Mouse (Mus musculus) CH12.LX (cell line): ENCODE results near the gene Gpx3. TPM values are rescaled to one million over a fixed set of nuclear protein-coding genes. Genes with fewer than 3 reads are reported as not detected.

ENCODE experiments used
- DNase-seq: peaks from one replicate; pipeline ENCODE4 v3.0.0-alpha.2; 2013; ENCODE audit errors: extremely low read depth
- H3K27ac ChIP-seq: 2 replicates; pipeline ENCODE4 v1.5.1; 2012; ENCODE audit warnings: low read depth, mild to moderate bottlenecking, control low read depth, moderate library complexity; ENCODE audit not compliant: insufficient read depth
- H3K27me3 ChIP-seq: replicated peaks from 2 replicates; pipeline ENCODE3; 2012; ENCODE audit warnings: inconsistent platforms
- H3K36me3 ChIP-seq, 2 experiments: replicated peaks in 1 of 2; 2 replicates each; pipeline versions ENCODE3 to v1.6.1; 2012; ENCODE audit warnings: inconsistent platforms in 1 of 2, low read length in 1 of 2, mild to moderate bottlenecking in 1 of 2, mixed read lengths in 1 of 2, moderate library complexity in 1 of 2; ENCODE audit not compliant: control insufficient read depth in 1 of 2, insufficient read depth in 1 of 2
- H3K4me1 ChIP-seq, 2 experiments: 2 replicates each; pipeline ENCODE4 v1.6.1; 2012; ENCODE audit warnings: inconsistent platforms in 1 of 2, moderate library complexity in 1 of 2; ENCODE audit not compliant: insufficient read depth in 2 of 2, control insufficient read depth in 1 of 2
- H3K4me2 ChIP-seq: 2 replicates; pipeline ENCODE4 v1.6.1; 2012; ENCODE audit warnings: low read depth, mild to moderate bottlenecking, control low read depth; ENCODE audit not compliant: poor library complexity, insufficient read depth, severe bottlenecking
- H3K4me3 ChIP-seq, 3 experiments: fragments of 150-350 bp in 1 of 3; sonication (generic) in 1 of 3; replicated peaks in 1 of 3; 2 replicates each; pipeline versions ENCODE3 to v1.5.1; 2011 to 2012; ENCODE audit warnings: low read depth in 2 of 3, low read length in 2 of 3, mild to moderate bottlenecking in 2 of 3, moderate library complexity in 2 of 3, control low read depth in 1 of 3, improper control_type of control experiment in 1 of 3, inconsistent platforms in 1 of 3, mixed read lengths in 1 of 3; ENCODE audit not compliant: poor library complexity in 1 of 3
- H3K79me2 ChIP-seq: replicated peaks from 2 replicates; pipeline ENCODE4 v1.6.1; 2012; ENCODE audit warnings: mild to moderate bottlenecking, moderate library complexity; ENCODE audit not compliant: control insufficient read depth, poor library complexity, insufficient read depth, severe bottlenecking; ENCODE audit errors: extremely low read depth
- H3K9ac ChIP-seq: 2 replicates; pipeline ENCODE4 v1.6.1; 2012; ENCODE audit warnings: low read depth, mild to moderate bottlenecking, control low read depth, moderate library complexity; ENCODE audit not compliant: insufficient read depth
- H3K9me3 ChIP-seq: replicated peaks from 2 replicates; pipeline ENCODE3; 2012; ENCODE audit warnings: low read length, inconsistent platforms, mixed read lengths
- BHLHE40 ChIP-seq: IDR thresholded peaks from 2 replicates; pipeline ENCODE4 v1.6.1; 2011; ENCODE audit warnings: mild to moderate bottlenecking, low read depth, low read length, improper control_type of control experiment
- E2F4 ChIP-seq: IDR thresholded peaks from 2 replicates; pipeline ENCODE4 v1.6.1; 2011; ENCODE audit warnings: low read depth, low read length, improper control_type of control experiment; ENCODE audit not compliant: insufficient replicate concordance
- IRF4 ChIP-seq: IDR thresholded peaks from 2 replicates; pipeline ENCODE4 v1.6.1; 2014; ENCODE audit warnings: low read depth, mild to moderate bottlenecking, inconsistent platforms, low read length, improper control_type of control experiment
- JUN ChIP-seq: IDR thresholded peaks from 2 replicates; pipeline ENCODE4 v1.6.1; 2011; ENCODE audit warnings: low read depth, mild to moderate bottlenecking, low read length, improper control_type of control experiment, moderate library complexity; ENCODE audit not compliant: insufficient read depth
- MAFK ChIP-seq: IDR thresholded peaks from 2 replicates; pipeline ENCODE4 v1.6.1; 2011; ENCODE audit warnings: low read length, improper control_type of control experiment; ENCODE audit not compliant: insufficient replicate concordance
- MXI1 ChIP-seq: IDR thresholded peaks from 2 replicates; pipeline ENCODE4 v1.6.1; 2011; ENCODE audit warnings: mild to moderate bottlenecking, low read depth, low read length, improper control_type of control experiment
- MYC ChIP-seq: IDR thresholded peaks from 2 replicates; pipeline ENCODE4 v1.6.1; 2011; ENCODE audit warnings: low read depth, mild to moderate bottlenecking, improper control_type of control experiment, low read length
- NELFE ChIP-seq: IDR thresholded peaks from 2 replicates; pipeline ENCODE4 v1.6.1; 2011; ENCODE audit warnings: low read depth, low read length, improper control_type of control experiment
- NRF1 ChIP-seq: IDR thresholded peaks from 2 replicates; pipeline ENCODE4 v1.6.1; 2014; ENCODE audit warnings: low read depth, mild to moderate bottlenecking, inconsistent platforms, low read length, improper control_type of control experiment, moderate library complexity
- PAX5 ChIP-seq: IDR thresholded peaks from 2 replicates; pipeline ENCODE4 v1.6.1; 2012; ENCODE audit warnings: low read length, inconsistent platforms, mixed read lengths
- POLR2A ChIP-seq: IDR thresholded peaks from 2 replicates; pipeline ENCODE4 v1.6.1; 2011; ENCODE audit warnings: low read depth, mild to moderate bottlenecking, improper control_type of control experiment, low read length
- POLR2AphosphoS2 ChIP-seq: IDR thresholded peaks from 2 replicates; pipeline ENCODE4 v1.6.1; 2011; ENCODE audit warnings: low read depth, low read length, improper control_type of control experiment
- RAD21 ChIP-seq: IDR thresholded peaks from 2 replicates; pipeline ENCODE4 v1.6.1; 2011; ENCODE audit warnings: low read depth, mild to moderate bottlenecking, low read length, improper control_type of control experiment, moderate library complexity
- SMC3 ChIP-seq: IDR thresholded peaks from 2 replicates; pipeline ENCODE4 v1.6.1; 2011; ENCODE audit warnings: low read depth, low read length, improper control_type of control experiment
- TCF12 ChIP-seq: IDR thresholded peaks from 2 replicates; pipeline ENCODE4 v1.6.1; 2014; ENCODE audit warnings: low read depth, mild to moderate bottlenecking, inconsistent platforms, low read length, improper control_type of control experiment
- ZC3H11A ChIP-seq: IDR thresholded peaks from 2 replicates; pipeline ENCODE4 v1.6.1; 2012; ENCODE audit warnings: low read depth, mild to moderate bottlenecking, inconsistent platforms, low read length, improper control_type of control experiment
- ZKSCAN1 ChIP-seq: IDR thresholded peaks from 2 replicates; pipeline ENCODE4 v1.6.1; 2012; ENCODE audit warnings: low read depth, inconsistent platforms, low read length, improper control_type of control experiment, borderline replicate concordance
- dilution Hi-C: fragments of 300-500 bp; cut with MboI; formaldehyde crosslinking; loops from 2 replicates; pipeline ENCODE4 v1.14.3; 2020; ENCODE audit warnings: low sequenced_read_pairs; ENCODE audit not compliant: extremely low pct_unique_long_range_greater_than_20kb, extremely low pct_ligation_motif_present
- in situ Hi-C: fragments of 300-500 bp; cut with MboI; formaldehyde crosslinking; loops from 3 replicates; pipeline ENCODE4 v1.14.3; 2019; ENCODE audit warnings: low sequenced_read_pairs, low pct_ligation_motif_present, low pct_unique_long_range_greater_than_20kb, mixed read lengths
- polyA plus RNA-seq: library from polyadenylated mRNA; unstranded; fragments of >175 nt; gene quantifications from 2 replicates; pipeline ENCODE4 v1.2.1, GENCODE M21; 2012; ENCODE audit warnings: low read depth; ENCODE audit not compliant: insufficient read length
- total RNA-seq, 2 experiments: library from RNA; depleted of rRNA; stranded (reverse); fragments of 300-350 nt in 1 of 2; fragments of >200 nt in 1 of 2; gene quantifications; 2 replicates each; pipeline ENCODE4 v1.2.3; 2012 to 2014

Gpx3 gene
- total and polyA plus RNA-seq, 3 experiments: 0.63 TPM; not detected in 2

- in situ Hi-C loops (no loop called here), dilution Hi-C loops (no loop called here)
- TF ChIP-seq BHLHE40 (no peak), JUN (no peak), POLR2A (0 out of 2 replicates have a peak, but pooled peaks have one; percentile 10)
- Histone ChIP-seq H3K27ac (no peak overlapping the region), H3K4me1 (peaks cover 5 to 8% of the 10 kb centered on the region in 2 experiments), H3K36me3 (peaks cover 30 to 57% of the 10 kb centered on the region in 2 experiments), H3K4me3 (no peak overlapping the region), H3K9ac (no peak overlapping the region), H3K4me2 (no peak overlapping the region), H3K27me3 (no peaks in the 10 kb centered on the region), H3K9me3 (no peaks in the 10 kb centered on the region), H3K79me2 (no peaks in the 10 kb centered on the region)
- DNase-seq: no peak
These were observed 4.2 kb downstream of the Gpx3 start for GRCm38 (mm10) chr11:54906466-54906865.

- H3K79me2 ChIP-seq: no peaks in the 10 kb centered on the region
- H3K27me3 ChIP-seq: no peaks in the 10 kb centered on the region
- no peak for DNase-seq
- no peak overlapping the region for H3K4me3 ChIP-seq
- peaks cover 37 to 65% of the 10 kb centered on the region in 2 experiments for H3K36me3 ChIP-seq
- H3K9ac ChIP-seq: no peak overlapping the region
- H3K4me1 ChIP-seq: peaks cover 5 to 8% of the 10 kb centered on the region in 2 experiments
- in situ Hi-C loops (no loop called here), dilution Hi-C loops (no loop called here)
- no peak overlapping the region for H3K27ac ChIP-seq
- H3K4me2 ChIP-seq: no peak overlapping the region
- no peak for TF ChIP-seq PAX5
- no peak for TF ChIP-seq MYC
- TF ChIP-seq IRF4: no peak
- no peak for TF ChIP-seq NRF1
- no peak for TF ChIP-seq MXI1
- no peak for TF ChIP-seq TCF12
- no peaks in the 10 kb centered on the region for H3K9me3 ChIP-seq
These were observed 5.0 kb downstream of the Gpx3 start for GRCm38 (mm10) chr11:54907259-54907658.

GRCm38 (mm10) chr11:54909273-54909672 is 7.0 kb downstream of the Gpx3 start:
- H3K9me3 ChIP-seq: no peaks in the 10 kb centered on the region
- no peaks in the 10 kb centered on the region for H3K79me2 ChIP-seq
- DNase-seq: no peak
- H3K36me3 ChIP-seq: peaks cover 57 to 85% of the 10 kb centered on the region in 2 experiments
- no peak overlapping the region for H3K27ac ChIP-seq
- no peak overlapping the region for H3K9ac ChIP-seq
- no peak overlapping the region for H3K4me2 ChIP-seq
- dilution Hi-C loops: no loop called here
- no peaks in the 10 kb centered on the region for H3K27me3 ChIP-seq
- H3K4me1 ChIP-seq: peaks cover 3% of the 10 kb centered on the region in 2 experiments
- H3K4me3 ChIP-seq: no peak overlapping the region
- in situ Hi-C loops: no loop called here
- no peak for TF ChIP-seq MXI1
- TF ChIP-seq BHLHE40: no peak
- TF ChIP-seq MAFK: no peak
- no peak for TF ChIP-seq NELFE
- TF ChIP-seq POLR2AphosphoS2: no peak
- TF ChIP-seq RAD21: no peak
- TF ChIP-seq SMC3: no peak
- no peak for TF ChIP-seq ZC3H11A
- no peak for TF ChIP-seq POLR2A
- no peak for TF ChIP-seq ZKSCAN1
- TF ChIP-seq E2F4: no peak
